Mouse (Mus musculus) c-Kit-positive CD71-positive TER-119-negative erythroid progenitor cells, embryonic 14.5 days (primary cell): ENCODE data around the gene Ms4a7.
"Not testable (repeated sequence)": the region's sequence is repeated elsewhere in the genome, so short reads cannot be mapped to it uniquely, and the experiment has no call there.

Source experiments
- DNase-seq: peaks from one replicate; pipeline ENCODE4 v3.0.0-alpha.2; 2013; ENCODE audit warnings: low read depth

The Ms4a7 gene

GRCm38 (mm10) chr19:11335932-11336331, at the start of gene Ms4a7:
Gene Ms4a7 (minus strand): TSS chr19:11336146.
- no peak for DNase-seq

GRCm38 (mm10) chr19:11376399-11376798, 40.5 kb upstream of the Ms4a7 start:
- no peak for DNase-seq

GRCm38 (mm10) chr19:11375273-11375672, 39.3 kb upstream of the Ms4a7 start, which contains the start of gene Ms4a4a:
Gene Ms4a4a (plus strand): TSS chr19:11375523.
- no peak for DNase-seq

- DNase-seq, result no peak
Measured at GRCm38 (mm10) chr19:11371181-11371580, 35.2 kb upstream of the Ms4a7 start.

- no peak for DNase-seq
Measured at GRCm38 (mm10) chr19:11368310-11368709, 32.4 kb upstream of the Ms4a7 start.

- no peak for DNase-seq
Measured at GRCm38 (mm10) chr19:11362002-11362401, 26.1 kb upstream of the Ms4a7 start.

GRCm38 (mm10) chr19:11360106-11360505, 24.2 kb upstream of the Ms4a7 start:
- no peak for DNase-seq

- no peak for DNase-seq
Measured at GRCm38 (mm10) chr19:11355730-11356129, 19.8 kb upstream of the Ms4a7 start.

- no peak for DNase-seq
Measured at GRCm38 (mm10) chr19:11351878-11352277, 15.9 kb upstream of the Ms4a7 start.

GRCm38 (mm10) chr19:11349698-11350481, 13.9 kb upstream of the Ms4a7 start:
- DNase-seq, result no peak

GRCm38 (mm10) chr19:11343992-11344391, 8.0 kb upstream of the Ms4a7 start:
- DNase-seq, result no peak

GRCm38 (mm10) chr19:11343147-11343546, 7.2 kb upstream of the Ms4a7 start:
- no peak for DNase-seq

GRCm38 (mm10) chr19:11321123-11321522, 14.8 kb downstream of the Ms4a7 start:
- no peak for DNase-seq

- no peak for DNase-seq
Measured at GRCm38 (mm10) chr19:11316786-11317185, 19.2 kb downstream of the Ms4a7 start.

GRCm38 (mm10) chr19:11314354-11314753, 21.6 kb downstream of the Ms4a7 start, which contains the start of gene Ms4a14:
Gene Ms4a14 (minus strand): TSS chr19:11314454.
- DNase-seq, result no peak

GRCm38 (mm10) chr19:11308888-11309287, 27.1 kb downstream of the Ms4a7 start:
- no peak for DNase-seq

GRCm38 (mm10) chr19:11299529-11299928, 36.4 kb downstream of the Ms4a7 start:
- DNase-seq, result not testable (repeated sequence)

GRCm38 (mm10) chr19:11298939-11299338, 37.0 kb downstream of the Ms4a7 start:
- no peak for DNase-seq

GRCm38 (mm10) chr19:11293616-11294015, 42.3 kb downstream of the Ms4a7 start:
- not testable (repeated sequence) for DNase-seq

GRCm38 (mm10) chr19:11292990-11293389, 43.0 kb downstream of the Ms4a7 start:
- no peak for DNase-seq

GRCm38 (mm10) chr19:11283773-11284172, 52.2 kb downstream of the Ms4a7 start, which contains the start of gene Ms4a5:
Gene Ms4a5 (minus strand): TSS chr19:11283873.
- no peak for DNase-seq

- no peak for DNase-seq
Measured at GRCm38 (mm10) chr19:11280223-11280622, 55.7 kb downstream of the Ms4a7 start.

- DNase-seq, result no peak
Measured at GRCm38 (mm10) chr19:11276431-11276830, 59.5 kb downstream of the Ms4a7 start.
